Mouse (Mus musculus): ENCODE data around the gene Xdh.
A peak's percentile ranks its signal among the peaks of the same experiment; 100 is the strongest.

Xdh gene

DNA sequence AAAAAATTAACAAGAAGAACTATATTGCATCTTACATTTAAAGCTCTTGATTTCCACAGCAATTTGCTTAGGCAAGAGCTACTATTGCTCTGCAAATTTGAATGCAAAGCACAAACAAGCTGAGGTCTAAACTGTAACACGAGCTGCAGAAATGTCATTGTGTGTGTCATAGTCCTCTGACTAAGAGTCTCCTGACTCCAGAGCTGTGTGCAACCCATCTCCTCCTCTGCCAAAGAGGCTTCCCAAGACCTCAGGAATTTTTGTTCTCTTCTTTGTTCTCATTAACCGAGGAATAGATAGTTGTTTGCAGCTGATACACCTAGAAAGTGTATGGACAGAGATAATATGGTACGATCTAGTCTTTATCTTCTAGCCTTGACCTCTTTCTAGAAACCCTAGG is 8.2 kb downstream of the Xdh start:
- DNase-seq = no peak

DNA sequence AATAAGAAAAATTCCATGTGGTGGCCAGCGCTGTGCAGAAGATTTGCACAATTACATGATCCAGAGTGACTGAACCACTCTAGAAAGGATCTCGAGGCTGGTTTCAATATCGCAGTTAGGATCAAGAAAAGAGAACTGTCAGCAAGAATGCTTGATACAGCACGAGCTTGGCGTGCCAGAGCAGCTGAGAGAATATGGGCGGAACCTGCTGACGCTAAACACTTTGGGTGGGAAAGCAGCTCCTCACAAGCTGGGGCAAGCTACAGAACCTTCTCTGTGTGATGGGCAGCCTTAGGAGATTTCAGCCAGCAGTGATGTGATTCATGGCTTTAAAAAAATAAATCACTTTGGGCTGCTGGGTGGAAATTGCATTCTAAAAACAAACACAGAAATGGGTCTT is 12.9 kb downstream of the Xdh start:
- no peak for DNase-seq

DNA sequence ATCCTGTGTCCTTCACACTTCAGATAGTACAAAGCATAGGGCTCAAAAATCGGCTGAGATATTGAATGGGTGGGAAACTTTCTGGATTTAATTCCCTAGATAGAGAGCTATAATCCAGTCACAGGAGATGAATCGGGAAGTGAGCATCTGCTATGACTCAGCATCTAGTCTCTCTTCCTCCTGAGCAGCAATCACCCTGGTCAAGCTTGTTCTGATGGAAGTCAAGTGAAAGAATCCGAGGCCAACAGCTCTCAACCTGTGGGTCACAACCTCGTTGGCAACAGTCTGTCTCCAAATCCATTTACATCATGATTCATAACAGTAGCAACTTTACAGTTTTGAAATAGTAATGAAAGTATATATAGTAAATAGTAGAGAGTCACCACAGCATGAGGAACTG is 14.8 kb downstream of the Xdh start:
- DNase-seq = no peak

DNA sequence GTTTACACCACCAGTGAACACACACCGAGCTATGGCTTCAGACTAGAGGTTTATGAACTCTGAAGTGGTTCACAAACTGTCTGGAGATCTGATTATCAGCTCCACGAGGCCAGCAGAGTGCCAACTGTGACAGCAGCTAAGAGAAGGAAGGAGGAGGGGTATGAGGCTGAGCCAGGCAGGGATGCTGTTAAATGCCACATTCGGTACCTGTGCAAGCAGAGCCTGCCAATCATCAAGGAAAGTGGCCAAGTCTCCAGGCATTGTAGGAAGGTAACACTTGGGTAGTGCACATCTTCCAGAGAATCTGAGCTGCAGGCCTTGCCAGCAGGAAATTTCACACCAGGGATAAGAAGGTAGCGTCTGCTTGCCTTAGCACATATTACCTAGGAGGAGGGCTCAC is 15.7 kb downstream of the Xdh start:
- DNase-seq = no peak

DNA sequence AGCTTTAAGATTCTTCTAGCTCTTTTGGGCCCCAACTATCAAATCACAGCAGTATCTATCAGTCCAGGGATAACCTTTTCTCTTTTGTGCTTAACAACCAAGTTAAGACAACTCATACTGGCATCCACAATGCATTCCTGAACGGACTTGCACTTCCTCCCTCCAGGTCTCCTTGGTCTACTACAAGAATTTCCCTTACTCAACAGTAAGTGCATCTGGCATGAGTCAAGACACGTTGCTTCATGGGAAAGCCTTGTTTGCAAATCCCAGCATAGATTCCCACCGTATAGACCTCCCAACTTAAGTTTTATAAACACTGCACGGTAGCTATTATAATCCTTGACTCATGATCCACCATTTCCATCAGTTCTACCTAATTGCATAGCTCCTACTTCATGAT is 16.4 kb downstream of the Xdh start:
- no peak for DNase-seq

DNA sequence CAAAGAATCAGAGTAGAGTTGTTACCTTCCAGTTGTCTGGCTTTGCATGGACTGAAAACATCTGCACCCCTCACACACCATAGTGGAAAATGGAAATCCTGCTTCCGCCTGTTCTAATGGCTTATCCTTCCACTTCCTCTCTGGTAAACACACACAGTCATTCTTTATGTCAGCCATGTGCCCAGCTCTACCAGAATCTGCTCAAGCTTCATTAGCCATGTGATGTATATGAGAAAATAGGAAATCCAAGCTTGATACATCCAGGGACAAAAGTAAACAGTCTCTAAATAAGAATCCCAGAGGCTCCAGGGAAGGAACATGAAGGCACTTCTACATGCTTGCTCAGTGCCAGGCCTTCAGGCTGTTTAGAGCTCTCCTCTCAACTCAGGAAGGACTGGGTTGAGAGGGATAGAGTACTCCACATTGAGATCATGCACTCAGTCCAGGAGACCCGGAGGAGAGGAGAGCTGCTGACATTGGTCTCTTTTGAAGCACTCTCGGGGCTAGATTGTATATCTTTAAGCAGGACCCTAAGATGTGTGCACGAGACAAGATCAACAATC is 17.4 kb downstream of the Xdh start:
- DNase-seq = no peak

DNA sequence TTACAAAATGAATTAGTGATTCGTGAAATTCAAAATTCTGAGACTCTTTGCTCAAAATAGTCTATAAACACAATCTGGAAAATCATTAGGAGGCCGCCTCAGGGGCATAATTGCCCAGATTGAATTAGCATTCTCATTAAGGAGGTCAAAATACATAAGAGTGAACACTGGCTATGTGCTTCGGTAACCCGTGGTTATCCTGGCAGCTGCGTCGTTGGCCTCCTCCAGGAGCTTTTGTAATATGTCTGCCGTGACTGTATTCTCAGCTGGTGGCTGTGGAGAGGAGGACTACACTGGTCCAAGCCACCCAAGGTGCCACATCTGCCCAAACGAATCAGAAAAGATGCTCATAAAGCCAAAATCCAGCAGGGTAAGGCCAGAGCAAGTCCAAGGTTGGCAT is 30.5 kb downstream of the Xdh start:
- no peak for DNase-seq

DNA sequence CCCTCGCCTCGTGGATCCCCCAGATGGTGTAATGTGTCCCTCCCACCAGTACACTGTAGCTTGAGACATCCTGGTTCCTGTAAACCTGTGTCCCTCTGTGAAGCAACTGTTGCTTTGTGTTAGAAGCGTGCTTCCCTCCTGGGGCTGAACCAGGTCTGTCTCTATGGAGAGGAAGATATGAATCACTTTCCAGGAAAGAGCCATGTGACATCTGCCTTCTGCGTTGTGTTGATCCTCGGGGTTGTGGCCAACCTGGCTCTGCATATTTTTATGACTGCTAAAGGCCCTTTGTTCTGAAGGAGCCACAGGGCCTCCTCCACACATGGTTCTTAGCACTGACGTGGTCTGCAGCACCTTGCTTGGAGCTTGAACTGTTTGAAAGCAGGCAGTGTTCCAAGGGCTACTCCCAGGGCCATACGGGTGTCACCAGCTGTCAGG is 31.0 kb downstream of the Xdh start:
- DNase-seq = peak; percentile 14

DNA sequence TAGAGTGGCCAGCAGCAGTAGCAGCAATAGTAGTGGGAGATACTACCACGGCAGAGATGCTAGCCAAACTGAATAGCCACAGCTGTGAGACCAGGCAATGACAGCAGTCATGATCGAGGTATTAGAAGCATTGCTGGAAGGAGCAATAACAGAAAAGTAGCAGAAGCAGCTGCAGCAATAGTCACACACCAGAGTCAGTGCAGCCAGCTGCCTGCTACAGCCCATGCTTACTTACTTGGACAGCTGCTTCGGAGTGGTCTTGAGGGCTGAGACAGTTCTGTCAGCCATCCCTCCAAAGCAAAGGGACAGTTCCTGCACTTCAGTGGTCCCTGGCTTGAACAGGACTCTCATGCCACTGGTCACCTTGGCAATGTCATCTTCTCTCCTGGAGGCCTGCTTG is 31.9 kb downstream of the Xdh start:
- no peak for DNase-seq

DNA sequence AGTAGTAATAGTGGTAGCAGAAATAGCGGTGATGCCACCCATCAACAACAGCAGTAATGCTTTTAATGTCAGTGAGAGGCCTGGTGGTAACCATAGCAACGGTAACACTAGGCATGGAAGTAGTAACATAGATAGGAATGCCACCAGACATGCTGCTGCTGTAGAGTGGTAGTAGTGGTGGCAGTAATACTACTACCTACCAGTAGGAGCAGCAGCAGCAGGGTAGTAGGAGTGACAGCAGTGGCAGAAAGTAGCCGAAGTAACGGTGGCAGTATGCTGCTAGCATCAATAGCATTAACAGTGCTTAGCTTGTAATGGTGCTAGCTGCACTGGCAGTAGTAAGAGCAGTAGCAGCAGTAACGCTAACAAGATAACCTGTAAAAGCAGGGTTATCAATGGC is 32.3 kb downstream of the Xdh start:
- DNase-seq = no peak

DNA sequence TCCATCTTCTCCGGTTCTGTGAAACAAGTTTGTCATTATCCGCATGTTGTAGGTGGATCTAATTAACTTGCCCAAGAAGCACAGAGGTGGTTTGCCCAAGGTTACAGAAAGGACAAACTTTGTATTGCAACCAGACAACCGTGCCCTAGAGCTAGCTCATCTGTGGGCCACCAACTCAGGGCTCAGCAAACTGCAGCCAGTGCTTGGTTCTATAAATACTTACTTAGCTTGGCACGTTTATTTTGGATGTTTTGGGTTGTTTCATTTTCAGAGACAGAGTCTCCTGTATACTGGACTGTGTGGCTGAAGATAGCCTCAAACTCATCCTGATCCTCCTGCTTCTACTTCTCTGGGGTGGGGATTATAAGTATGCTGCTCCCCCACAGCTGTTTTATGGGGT is 35.3 kb downstream of the Xdh start:
- no peak for DNase-seq

DNA sequence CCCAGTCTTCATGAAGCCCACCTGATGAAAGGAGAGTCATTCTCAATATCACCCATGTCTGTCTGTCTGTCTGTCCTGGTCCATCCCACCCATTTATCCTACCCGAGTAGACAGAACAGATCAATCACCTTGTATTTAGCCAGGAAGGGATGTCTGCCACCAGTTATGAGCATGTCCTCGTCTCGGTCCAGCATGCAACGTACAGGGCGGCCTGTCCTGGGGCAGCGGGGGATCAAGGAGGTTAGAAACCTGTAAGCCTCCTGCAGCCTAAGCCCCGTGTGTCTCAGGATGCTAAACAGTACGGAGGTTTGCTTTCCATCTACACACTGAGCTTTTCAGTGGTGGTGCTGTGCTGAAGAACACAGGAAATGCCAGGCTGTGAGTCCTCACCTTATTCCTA is 43.9 kb downstream of the Xdh start:
- DNase-seq = no peak

DNA sequence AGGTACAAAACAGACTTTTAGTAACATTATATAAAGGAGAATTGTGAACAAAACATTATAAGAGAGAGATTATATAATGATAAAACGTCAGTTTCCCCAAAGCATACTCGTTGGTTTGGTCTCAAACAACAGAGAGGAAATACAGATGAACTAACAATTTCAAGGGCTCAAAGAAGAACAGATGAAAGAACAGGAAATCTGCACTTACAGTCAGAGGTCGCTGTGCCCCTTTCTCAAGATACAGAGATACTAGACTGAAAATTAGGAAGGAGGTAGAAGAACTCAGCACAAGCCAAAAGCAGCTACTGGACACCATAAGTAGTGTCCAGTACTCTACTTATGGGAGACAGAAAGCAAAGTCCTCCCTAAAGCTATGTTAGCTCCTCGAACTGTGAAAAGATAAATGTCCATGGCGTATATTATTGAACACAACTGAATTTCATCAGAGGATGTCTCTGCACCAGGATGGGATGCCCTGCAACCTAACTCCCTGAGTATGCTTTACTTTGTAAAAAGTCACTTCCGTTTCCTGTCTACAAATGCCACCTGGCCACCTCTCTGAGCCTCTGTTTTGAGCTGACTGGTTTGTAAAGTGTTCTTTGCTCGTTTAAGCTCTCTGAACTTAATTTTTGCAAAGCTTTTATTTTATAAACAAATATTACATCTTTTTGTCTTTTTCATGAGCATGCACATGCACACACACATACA is 44.8 kb downstream of the Xdh start:
- DNase-seq = no peak

DNA sequence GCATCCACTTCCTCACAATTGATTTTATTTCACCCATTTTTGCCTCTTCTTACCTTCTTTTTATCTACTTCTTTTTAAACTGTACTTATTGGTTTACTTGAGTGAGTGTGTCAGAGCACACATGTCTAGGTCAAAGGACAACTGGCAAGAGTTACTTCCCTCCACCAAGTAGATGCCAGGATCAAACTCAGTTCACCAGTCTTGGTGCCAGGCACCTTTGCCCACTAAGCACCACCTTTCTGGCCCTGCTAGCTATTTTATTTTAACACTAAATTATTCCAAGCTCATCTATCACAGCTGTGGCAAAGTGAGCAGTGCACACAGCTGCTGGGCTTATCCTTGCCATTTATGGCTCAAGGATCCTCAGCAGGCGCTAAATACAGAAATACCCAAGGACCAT is 46.9 kb downstream of the Xdh start:
- peak; percentile 64 for DNase-seq

DNA sequence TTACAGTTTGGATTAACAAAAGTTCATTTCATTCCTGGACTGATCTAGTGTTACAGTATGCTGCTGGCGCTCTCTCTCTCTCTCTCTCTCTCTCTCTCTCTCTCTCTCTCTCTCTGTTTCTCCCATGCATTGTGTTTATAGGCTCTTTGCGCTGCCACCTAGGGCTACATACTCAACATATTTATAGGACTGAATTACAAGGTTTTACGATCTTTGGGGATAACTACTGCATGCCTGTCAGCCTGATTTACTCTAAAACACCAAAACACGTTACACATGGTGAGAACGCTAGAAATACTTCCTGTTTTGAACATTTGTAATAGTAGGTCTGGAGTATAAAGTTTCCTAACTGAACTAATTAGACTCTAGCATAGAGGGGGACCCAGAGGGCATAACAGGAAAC is 47.8 kb downstream of the Xdh start:
- no peak for DNase-seq

DNA sequence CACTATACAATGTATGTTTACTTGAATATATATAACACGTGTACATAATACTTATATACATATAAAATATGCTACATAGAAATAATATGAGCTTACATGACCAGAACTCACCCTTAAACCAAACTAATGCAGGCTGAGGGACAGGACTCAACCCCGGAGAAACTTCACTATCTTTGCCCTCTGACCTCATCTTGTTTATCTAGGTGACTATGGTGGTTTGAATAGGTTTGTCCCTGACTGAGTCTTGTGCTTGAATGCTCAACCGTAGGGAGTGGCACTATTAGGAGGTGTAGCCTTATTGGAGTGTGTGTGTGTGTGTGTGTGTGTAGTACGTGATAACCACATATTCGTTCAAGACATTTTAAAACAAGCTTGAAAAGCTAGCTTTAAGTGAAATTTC is 55.6 kb downstream of the Xdh start:
- DNase-seq = no peak

DNA sequence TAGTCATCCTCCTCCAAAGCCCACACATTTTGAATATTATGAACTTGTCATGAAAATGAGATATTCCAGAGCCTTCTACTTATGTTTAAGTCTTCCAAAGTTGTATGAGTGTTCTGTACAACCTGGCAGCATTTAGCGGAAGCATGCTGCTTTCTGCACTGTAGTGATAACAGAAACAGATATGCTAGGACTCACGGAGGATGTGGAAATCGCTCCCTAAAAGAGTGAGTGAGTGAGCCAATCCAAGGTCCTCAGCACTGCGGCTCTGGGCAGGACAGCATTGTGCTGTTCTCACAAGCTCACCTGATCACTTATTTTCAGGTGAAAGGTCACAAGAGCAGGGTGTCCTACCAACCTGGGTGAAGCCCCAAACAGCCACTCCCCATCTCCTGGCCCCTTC is 56.2 kb downstream of the Xdh start:
- no peak for DNase-seq

DNA sequence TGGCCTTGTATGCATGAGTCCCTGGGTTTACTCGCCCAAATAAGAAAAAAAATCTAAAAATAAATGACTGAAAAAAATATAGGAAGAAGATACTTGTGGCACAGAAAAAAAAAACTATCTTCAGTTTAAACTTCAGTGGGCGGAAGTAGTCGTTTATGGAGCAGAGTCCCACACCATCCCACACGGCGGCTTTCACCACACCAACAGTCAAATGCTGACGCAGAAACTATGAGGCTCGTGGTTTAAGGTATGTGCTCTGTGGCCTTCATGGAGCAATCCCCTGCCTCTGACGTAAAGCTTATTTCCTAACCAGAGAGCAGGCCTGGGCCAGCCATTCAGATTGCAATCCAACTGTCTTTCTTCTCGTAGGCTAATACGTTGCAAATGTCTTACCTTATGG is 56.8 kb downstream of the Xdh start:
- DNase-seq = no peak

DNA sequence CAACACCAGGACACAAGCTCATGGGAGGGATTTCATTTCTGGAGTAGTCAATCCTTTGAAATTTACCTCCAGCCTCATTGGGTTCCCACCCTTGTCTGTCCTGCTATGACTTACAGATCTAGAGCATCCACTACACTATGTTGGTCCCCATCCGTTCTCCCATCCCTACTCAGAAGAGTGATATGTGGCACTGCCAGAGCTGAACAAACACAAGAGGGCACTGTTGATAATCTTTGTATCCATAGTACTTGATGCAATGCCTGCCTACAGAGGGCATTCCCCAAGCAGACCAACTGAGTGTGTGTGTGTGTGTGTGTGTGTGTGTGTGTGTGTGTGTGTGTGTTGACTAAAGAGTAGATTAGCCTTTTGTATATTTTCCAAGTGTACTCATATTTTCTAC is 58.4 kb downstream of the Xdh start:
- no peak for DNase-seq

DNA sequence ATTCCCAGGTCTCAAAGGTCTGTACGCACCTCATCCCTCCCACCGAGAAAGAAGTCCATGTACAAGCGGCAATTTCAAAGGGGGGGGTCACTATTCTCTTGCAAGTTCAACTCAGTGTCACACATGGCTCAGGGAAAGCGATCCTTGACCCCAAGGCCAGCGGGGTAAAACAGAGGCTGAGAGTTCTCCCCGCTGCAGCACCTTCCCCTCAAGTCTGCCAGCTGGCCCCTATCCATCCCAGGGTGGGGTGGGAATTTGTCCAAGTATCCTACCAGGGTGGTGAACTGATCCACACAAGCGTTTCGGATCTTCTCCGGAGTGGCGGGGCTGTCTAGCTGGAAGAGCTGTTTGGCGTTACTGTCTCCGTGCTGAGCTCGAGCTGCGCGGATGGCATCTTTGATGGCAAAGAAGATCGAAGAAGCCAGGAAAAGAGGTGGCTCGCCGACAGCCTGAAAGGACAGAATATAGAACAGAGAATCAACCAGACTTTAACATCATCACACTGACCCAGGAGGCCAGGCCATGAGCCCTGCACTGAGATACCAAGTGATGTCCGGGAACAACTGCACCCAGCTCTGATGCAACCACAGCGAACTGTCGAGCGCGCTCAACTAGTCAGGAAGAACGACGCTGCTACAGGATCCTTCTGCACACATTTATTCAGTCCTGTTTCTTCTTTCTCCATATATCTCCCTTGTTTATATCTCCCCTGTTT is 63.8 kb downstream of the Xdh start:
- DNase-seq = peak; percentile 88

DNA sequence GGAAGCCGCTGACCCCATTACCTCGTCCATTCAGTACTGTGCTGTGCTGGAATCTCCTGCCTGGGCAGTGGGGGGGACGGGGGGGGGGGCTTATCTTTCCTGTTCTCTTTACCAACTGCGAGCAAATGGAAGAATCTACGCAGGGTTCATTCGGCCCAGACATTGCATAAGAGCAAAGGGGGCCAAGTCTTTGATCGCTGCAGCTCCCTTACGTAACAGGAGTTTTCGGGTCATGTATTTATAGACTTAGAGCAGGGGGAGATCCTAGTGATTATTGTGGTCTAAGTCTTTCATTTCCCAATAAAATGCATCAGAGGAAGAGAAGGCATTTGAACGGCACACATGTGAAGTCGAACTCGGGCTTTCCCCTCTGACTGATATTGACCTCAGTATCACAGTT is 66.7 kb downstream of the Xdh start:
- DNase-seq = no peak

DNA sequence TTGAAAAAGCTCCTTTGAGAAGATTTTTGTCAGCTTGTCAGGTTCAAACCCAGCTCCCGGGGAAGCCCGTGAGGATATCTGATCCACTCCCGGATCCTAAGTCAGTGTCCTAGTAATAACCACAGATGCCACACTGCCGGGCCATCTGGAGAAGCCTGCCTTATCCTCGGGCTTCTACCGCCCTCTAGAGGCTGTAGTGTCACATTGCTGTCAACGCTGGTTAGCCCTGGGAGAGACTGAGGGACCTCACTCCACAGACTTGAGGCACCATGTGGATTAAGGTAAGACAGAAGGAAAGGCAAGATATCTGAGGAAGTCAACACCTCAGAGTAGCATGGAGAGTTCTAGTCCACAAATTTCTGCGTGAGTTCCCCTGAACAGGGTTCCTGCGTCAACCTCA is 67.8 kb downstream of the Xdh start:
- peak; percentile 75 for DNase-seq

DNA sequence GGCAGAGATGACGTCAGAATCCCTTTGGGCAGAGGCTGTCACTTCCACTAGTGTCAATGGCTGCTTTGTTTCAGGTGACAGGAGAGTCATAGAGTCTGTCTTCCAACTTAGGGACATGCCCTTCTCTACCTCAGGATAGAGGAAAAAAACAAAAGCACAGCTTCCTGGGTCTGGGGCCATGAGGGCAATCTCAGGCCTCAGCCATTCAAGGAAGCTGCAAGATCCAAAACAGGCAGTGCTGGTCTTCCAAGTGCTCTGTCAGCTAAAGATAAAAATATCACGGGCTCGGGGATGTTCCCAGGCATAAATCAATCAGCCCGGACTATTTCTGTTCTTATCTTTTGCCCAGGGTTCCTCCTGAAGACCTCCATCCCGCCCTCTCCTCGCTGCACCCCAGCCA is 68.7 kb downstream of the Xdh start:
- no peak for DNase-seq

DNA sequence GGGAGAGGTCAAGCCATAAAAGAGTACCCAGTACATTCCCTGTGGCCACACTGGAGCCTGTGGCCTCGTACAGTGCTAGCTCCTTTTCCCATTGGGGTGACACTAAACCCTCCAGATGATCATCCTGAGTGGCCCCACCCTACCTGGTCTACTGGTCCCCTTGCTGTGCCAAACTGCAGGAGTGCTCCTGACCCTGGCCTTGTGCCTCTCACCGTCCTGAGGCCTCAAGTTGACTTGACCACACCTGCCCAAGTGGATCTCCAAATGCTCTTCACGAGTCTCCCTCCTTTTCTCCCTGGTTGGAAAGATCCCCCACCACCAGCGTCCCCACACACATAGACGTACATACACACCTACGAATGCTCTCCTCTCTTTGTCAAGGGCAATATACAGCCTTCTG is 69.7 kb downstream of the Xdh start:
- no peak for DNase-seq

Measured in kidney, adult 18-20 months (tissue).